Mouse (Mus musculus): ENCODE data around the gene Hspbap1.

DNA sequence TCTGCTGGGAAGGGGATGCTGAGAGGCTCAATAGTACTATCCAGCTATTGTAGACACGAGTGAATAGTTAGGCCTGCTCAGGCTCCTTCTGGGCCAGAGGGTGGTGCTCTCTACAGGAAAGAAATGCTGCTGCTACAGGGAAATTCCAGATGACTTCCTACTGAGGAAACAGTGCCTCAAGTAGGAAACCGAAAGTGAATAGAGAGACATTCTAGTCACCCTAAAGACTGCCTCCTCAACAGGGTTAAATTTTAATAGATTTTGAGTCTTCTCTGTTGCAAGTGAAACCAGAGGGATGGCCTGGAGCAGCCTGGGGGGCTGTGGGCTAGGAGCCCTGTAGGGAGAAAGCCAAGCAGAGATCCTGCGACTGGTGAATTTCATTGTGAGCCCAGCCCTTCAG lies 99.0 kb downstream of the Hspbap1 start:
- TF ChIP-seq CTCF (IDR thresholded peaks at IDR 0.05; ENCODE audit: extremely low read depth, insufficient read length, insufficient replicate concordance, low read depth, low read length) (no peak), POLR2A (IDR thresholded peaks at IDR 0.05; ENCODE audit: low read depth, low read length) (no peak)

Data from small intestine, adult 2 months (tissue).